13 mouse cellular contexts compared by ENCODE assay signal in genomic region chr15:91064310-91064826, GRCm38 (mm10).
"Had no signal": no experiment of that assay in that cellular context is flagged by ENCODE, and none has a peak within 500 bp of the region (broad histone marks: within the 10 kb centered on the region; RNA-seq: fewer than 3 reads in every experiment).

No protein-coding gene starts in this region.

- H3K9me3 ChIP-seq: limb, embryonic 15.5 days; liver, embryonic 13.5 days; neural tube, embryonic 15.5 days had no signal

- ATAC-seq: intestine, postnatal 0 days had no signal

- H3K27me3 ChIP-seq: limb, embryonic 15.5 days; liver, embryonic 13.5 days; neural tube, embryonic 15.5 days had no signal

- DNase-seq: kidney, adult 8-10 months; kidney, postnatal 25 days; liver, embryonic 13.5 days; lung, adult 2 months; right cerebral cortex, adult 18-20 months; right cerebral cortex, postnatal 25 days; thymus, adult 18-20 months; thymus, postnatal 14 days had no signal

- H3K36me3 ChIP-seq: limb, embryonic 15.5 days; liver, embryonic 13.5 days; neural tube, embryonic 15.5 days had no signal

- H3K4me2 ChIP-seq: limb, embryonic 15.5 days; liver, embryonic 13.5 days; neural tube, embryonic 15.5 days had no signal

- H3K27ac ChIP-seq: left cerebral cortex, adult 2 months; limb, embryonic 15.5 days; liver, embryonic 13.5 days; neural tube, embryonic 15.5 days had no signal

- H3K4me3 ChIP-seq: left cerebral cortex, adult 2 months; limb, embryonic 15.5 days; liver, embryonic 13.5 days; myocyte; neural tube, embryonic 15.5 days had no signal

- H3K9ac ChIP-seq: limb, embryonic 15.5 days; liver, embryonic 13.5 days; neural tube, embryonic 15.5 days had no signal

- H3K4me1 ChIP-seq: limb, embryonic 15.5 days; liver, embryonic 13.5 days had no signal
